Comparison of ENCODE assay signal across 8 mouse cellular contexts in genomic region chr2:142902905-142903895, GRCm38 (mm10). TPM values are rescaled to one million over a fixed set of nuclear protein-coding genes. Genes with fewer than 3 reads are reported as not detected.
A peak's percentile ranks its signal among the peaks of the same experiment; 100 is the strongest.
DNase-seq lines count a peak whose midpoint lies in the region; ATAC-seq lines count a peak whose summit lies in the region.

No protein-coding gene starts in this region.

- no peaks in the 10 kb centered on the region for H3K27me3 ChIP-seq in forebrain, embryonic 11.5 days (ENCODE audit: control insufficient read depth, insufficient read depth, low read length)
- no peaks in the 10 kb centered on the region for H3K27me3 ChIP-seq in heart, embryonic 16.5 days (ENCODE audit: control insufficient read depth, insufficient read depth, low read length)
- H3K27me3 ChIP-seq in liver, embryonic 15.5 days, result no peaks in the 10 kb centered on the region; the same call in 1 of the 2 replicates
- no peaks in the 10 kb centered on the region for H3K27me3 ChIP-seq in neural tube, embryonic 12.5 days (replicated peaks)

- H3K4me3 ChIP-seq in forebrain, embryonic 11.5 days (ENCODE audit: low read depth, low read length), result peak overlapping the region; percentile 27
- peak overlapping the region; percentile 58 for H3K4me3 ChIP-seq in heart, embryonic 16.5 days (ENCODE audit: low read length)
- peak overlapping the region; percentile 50 for H3K4me3 ChIP-seq in liver, embryonic 15.5 days (replicated peaks)
- peak overlapping the region; percentile 34 for H3K4me3 ChIP-seq in neural tube, embryonic 12.5 days

- no peak overlapping the region for H3K27ac ChIP-seq in forebrain, embryonic 11.5 days (ENCODE audit: low read depth, low read length)
- peak overlapping the region; percentile 75 for H3K27ac ChIP-seq in heart, embryonic 16.5 days (ENCODE audit: low read length)
- peak overlapping the region; percentile 79 for H3K27ac ChIP-seq in liver, embryonic 15.5 days (replicated peaks)
- no peak overlapping the region for H3K27ac ChIP-seq in neural tube, embryonic 12.5 days

- ATAC-seq in forebrain, embryonic 11.5 days (replicated peaks; ENCODE audit: low FRiP score), result peak; percentile 94
- peak; percentile 93 for ATAC-seq in heart, embryonic 16.5 days (replicated peaks; ENCODE audit: extremely low read depth, insufficient read depth, low FRiP score)
- peak; percentile 94 for ATAC-seq in liver, embryonic 15.5 days (ENCODE audit: insufficient read depth)
- peak; percentile 93 for ATAC-seq in neural tube, embryonic 12.5 days (ENCODE audit: low FRiP score, low read depth)

- 11% methylated on average over 34 of the region's 34 CpGs for WGBS in forebrain, embryonic 11.5 days
- 6% methylated on average over 34 of the region's 34 CpGs for WGBS in heart, embryonic 16.5 days
- 4% methylated on average over 34 of the region's 34 CpGs for WGBS in liver, embryonic 15.5 days (ENCODE audit: insufficient replicate concordance)
- WGBS in neural tube, embryonic 12.5 days, result 9% methylated on average over 34 of the region's 34 CpGs

- H3K9ac ChIP-seq in forebrain, embryonic 11.5 days (ENCODE audit: low read length), result peak overlapping the region; percentile 63
- H3K9ac ChIP-seq in heart, embryonic 16.5 days (ENCODE audit: low read length), result peak overlapping the region; percentile 75
- peak overlapping the region; percentile 49 for H3K9ac ChIP-seq in liver, embryonic 15.5 days
- H3K9ac ChIP-seq in neural tube, embryonic 12.5 days, result no peak overlapping the region; the same call in 1 of the 2 replicates

- H3K4me1 ChIP-seq in forebrain, embryonic 11.5 days (replicated peaks; ENCODE audit: control insufficient read depth, insufficient read depth, low read length), result no peaks in the 10 kb centered on the region; the same call in 1 of the 2 replicates
- H3K4me1 ChIP-seq in heart, embryonic 16.5 days (ENCODE audit: control insufficient read depth, insufficient read depth, low read length), result peaks cover 9% of the 10 kb centered on the region
- H3K4me1 ChIP-seq in liver, embryonic 15.5 days (replicated peaks), result peaks cover 36% of the 10 kb centered on the region
- peaks cover 10% of the 10 kb centered on the region; the same call in 1 of the 2 replicates for H3K4me1 ChIP-seq in neural tube, embryonic 12.5 days

- no peaks in the 10 kb centered on the region for H3K36me3 ChIP-seq in forebrain, embryonic 11.5 days (ENCODE audit: control insufficient read depth, insufficient read depth, low read length)
- H3K36me3 ChIP-seq in heart, embryonic 16.5 days (ENCODE audit: control insufficient read depth, insufficient read depth), result no peaks in the 10 kb centered on the region
- no peaks in the 10 kb centered on the region for H3K36me3 ChIP-seq in liver, embryonic 15.5 days (replicated peaks)
- H3K36me3 ChIP-seq in neural tube, embryonic 12.5 days, result no peaks in the 10 kb centered on the region

- H3K4me2 ChIP-seq in forebrain, embryonic 11.5 days (ENCODE audit: low read depth, low read length, severe bottlenecking), result peak overlapping the region; percentile 59
- H3K4me2 ChIP-seq in heart, embryonic 16.5 days (ENCODE audit: low read depth, low read length), result peak overlapping the region; percentile 89
- peak overlapping the region; percentile 79 for H3K4me2 ChIP-seq in liver, embryonic 15.5 days
- H3K4me2 ChIP-seq in neural tube, embryonic 12.5 days (replicated peaks), result peak overlapping the region; percentile 65

- H3K9me3 ChIP-seq in forebrain, embryonic 11.5 days (ENCODE audit: control insufficient read depth, low read length), result no peaks in the 10 kb centered on the region
- H3K9me3 ChIP-seq in heart, embryonic 16.5 days (replicated peaks; ENCODE audit: control insufficient read depth, low read length), result no peaks in the 10 kb centered on the region
- H3K9me3 ChIP-seq in liver, embryonic 15.5 days (replicated peaks), result no peaks in the 10 kb centered on the region
- no peaks in the 10 kb centered on the region for H3K9me3 ChIP-seq in neural tube, embryonic 12.5 days

- DNase-seq in CD8-positive naive resting alpha-beta T cell, adult 2 months (ENCODE audit: low read depth in 2 of 2, low spot score in 2 of 2), result peak; percentile 93 to 94
- peak; percentile 85 for DNase-seq in c-Kit-positive CD71-positive TER-119-negative erythroid progenitor cells, embryonic 14.5 days (ENCODE audit: low read depth)
- DNase-seq in forebrain, embryonic 11.5 days (ENCODE audit: low spot score), result peak; percentile 94
- peak; percentile 95 to 96 for DNase-seq in kidney, postnatal 36 days
- DNase-seq in telencephalon, adult 2 months (ENCODE audit: low read depth, low spot score), result peak; percentile 93

RNA-seq across cellular contexts. Expression of gene Kif16b, which starts 1.9 kb away (rescaled TPM):
- 6.5 and 8.9 TPM in 2 replicates for polyA plus RNA-seq in forebrain, embryonic 11.5 days (2014; fragmentation: Nextera tagmentation; extraction: Ambion mirVana)
- polyA plus RNA-seq in heart, embryonic 16.5 days (2015; fragmentation: Nextera tagmentation; extraction: Ambion mirVana), result 11.8 and 12.5 TPM in 2 replicates
- polyA plus RNA-seq in liver, embryonic 15.5 days (2015; fragmentation: Nextera tagmentation; extraction: Ambion mirVana), result 3.5 and 4.2 TPM in 2 replicates
- 6.1 and 6.2 TPM in 2 replicates for polyA plus RNA-seq in neural tube, embryonic 12.5 days (2016; fragmentation: Nextera tagmentation; extraction: Ambion mirVana)

Comparison
In these comparisons a context has a peak if more than half of its experiments do, and no peak if none do; other contexts are left out.
1. H3K27ac ChIP-seq: peak in heart, embryonic 16.5 days (single experiment) and liver, embryonic 15.5 days (single experiment); none in forebrain, embryonic 11.5 days (single experiment) and neural tube, embryonic 12.5 days (single experiment).
2. Peak in every context shown above with its lines, with median percentiles within 50 percentile points of each other: DNase-seq, ATAC-seq, H3K4me2 ChIP-seq and H3K4me3 ChIP-seq.